Mouse (Mus musculus) gastrocnemius, adult 8-10 months (tissue): ENCODE data around the gene Gemin6. TPM values are rescaled to one million over a fixed set of nuclear protein-coding genes. Genes with fewer than 3 reads are reported as not detected.
"Not testable (repeated sequence)": the region's sequence is repeated elsewhere in the genome, so short reads cannot be mapped to it uniquely, and the experiment has no call there.

ENCODE experiments used
- DNase-seq, 2 experiments: peaks; one replicate each; pipeline ENCODE4 v3.0.0; 2022; ENCODE audit warnings: low spot score in 2 of 2
- total RNA-seq, 4 experiments: library from RNA; stranded (reverse); gene quantifications; 2 replicates each; pipeline ENCODE4 v1.2.4; 2022

Gemin6 gene
- total RNA-seq = 1 to 10 TPM; 6.0 to 8.1 (median 7.2) TPM

GRCm38 (mm10) chr17:80224326-80225116 lies at the start of gene Gemin6:
TSS of gene Gemin6 (plus strand) at chr17:80224441.
- DNase-seq = peak; percentile 66 to 70

DNA sequence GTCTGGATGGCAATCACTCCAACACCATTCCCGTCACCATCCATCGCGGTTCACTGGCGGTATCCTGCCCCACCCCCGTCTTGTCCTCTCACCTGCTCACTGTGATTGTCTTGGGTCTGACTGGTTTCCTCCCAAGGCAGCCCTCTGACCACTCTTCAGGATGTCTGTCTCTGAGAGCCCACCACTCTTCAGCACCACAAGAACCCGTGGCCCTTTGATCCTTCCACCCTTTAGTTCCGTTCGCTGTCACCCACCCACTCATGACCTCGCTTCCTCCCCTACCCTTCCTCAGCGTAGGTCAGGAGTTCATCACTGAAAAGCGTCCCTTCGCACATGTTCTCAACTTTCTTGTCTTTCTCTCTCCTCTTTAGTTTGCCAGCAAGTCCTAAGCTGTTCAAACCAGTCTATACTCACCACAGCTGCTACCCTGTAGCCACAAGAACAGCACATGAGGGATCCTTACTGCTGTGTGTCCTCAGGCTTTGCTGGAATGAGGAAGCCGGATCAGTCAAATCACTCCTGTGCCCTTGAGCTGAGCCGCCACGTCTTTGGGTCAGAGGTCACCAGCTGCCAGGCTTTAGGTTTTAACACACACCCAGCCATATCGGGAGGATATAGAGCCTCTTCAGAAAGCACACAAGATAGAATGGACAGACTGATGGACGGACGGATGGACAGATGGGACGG lies 49.4 kb upstream of the Gemin6 start:
- no peak for DNase-seq

DNA sequence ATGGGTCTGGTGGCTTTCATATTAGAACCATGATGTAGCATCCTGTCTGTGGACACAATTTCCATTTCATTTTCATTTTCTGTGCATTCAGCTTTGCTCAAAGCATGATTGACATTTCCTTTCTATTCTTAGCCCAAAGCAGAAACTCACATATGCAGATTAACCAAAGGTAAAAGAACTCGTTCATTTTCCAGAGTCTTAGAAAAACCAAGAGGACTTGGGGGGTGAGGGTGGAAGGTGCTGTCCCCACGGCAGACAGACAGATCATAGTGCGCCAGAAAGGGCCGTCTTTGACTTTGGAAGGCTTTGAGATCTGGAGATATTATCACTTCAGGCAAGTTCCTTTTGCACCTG lies 48.9 kb upstream of the Gemin6 start:
- DNase-seq = no peak

DNA sequence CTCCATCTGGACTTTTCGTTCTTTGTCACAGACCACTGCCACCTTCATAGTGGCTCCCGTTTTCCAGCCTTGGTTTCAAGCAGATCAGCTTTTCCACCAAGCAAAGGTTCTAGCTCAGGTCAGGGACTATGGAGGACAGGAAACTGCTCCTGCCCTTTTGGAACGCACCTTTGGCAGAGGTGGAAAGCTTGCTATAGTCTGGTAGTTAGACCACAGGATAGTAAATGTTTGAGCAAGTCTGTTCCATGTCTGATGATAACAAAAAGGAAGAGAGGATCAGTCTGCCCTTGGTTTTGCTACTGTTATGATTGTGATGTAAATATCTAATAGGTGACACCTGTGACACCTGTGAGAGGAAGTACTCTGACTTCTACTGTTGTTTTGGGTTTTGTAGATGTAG lies 48.3 kb upstream of the Gemin6 start:
- DNase-seq = no peak

DNA sequence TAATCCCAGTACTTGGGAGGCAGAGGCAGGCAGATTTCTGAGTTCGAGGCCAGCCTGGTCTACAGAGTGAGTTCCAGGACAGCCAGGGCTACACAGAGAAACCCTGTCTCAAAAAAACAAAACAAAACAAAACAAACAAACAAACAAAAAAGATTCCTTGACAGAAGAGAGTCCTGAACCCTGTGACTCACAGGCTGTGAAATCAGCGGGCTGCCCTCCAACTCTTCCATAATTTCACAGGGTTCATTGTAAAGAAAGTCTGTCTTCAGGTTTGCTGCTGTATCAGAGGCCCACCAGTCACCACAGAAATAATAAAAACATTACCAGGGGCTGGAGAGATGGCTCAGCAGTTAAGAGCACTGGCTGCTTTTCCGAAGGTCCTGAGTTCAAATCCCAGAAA lies 45.4 kb upstream of the Gemin6 start:
- not testable (repeated sequence) for DNase-seq

GRCm38 (mm10) chr17:80179959-80180358 lies 44.3 kb upstream of the Gemin6 start:
- peak; percentile 31 to 54 for DNase-seq

GRCm38 (mm10) chr17:80180468-80180867 lies 43.8 kb upstream of the Gemin6 start:
- no peak for DNase-seq

- no peak for DNase-seq
These were observed 40.6 kb upstream of the Gemin6 start for GRCm38 (mm10) chr17:80183615-80184014.

GRCm38 (mm10) chr17:80193075-80193474 lies 31.2 kb upstream of the Gemin6 start:
- no peak for DNase-seq

DNA sequence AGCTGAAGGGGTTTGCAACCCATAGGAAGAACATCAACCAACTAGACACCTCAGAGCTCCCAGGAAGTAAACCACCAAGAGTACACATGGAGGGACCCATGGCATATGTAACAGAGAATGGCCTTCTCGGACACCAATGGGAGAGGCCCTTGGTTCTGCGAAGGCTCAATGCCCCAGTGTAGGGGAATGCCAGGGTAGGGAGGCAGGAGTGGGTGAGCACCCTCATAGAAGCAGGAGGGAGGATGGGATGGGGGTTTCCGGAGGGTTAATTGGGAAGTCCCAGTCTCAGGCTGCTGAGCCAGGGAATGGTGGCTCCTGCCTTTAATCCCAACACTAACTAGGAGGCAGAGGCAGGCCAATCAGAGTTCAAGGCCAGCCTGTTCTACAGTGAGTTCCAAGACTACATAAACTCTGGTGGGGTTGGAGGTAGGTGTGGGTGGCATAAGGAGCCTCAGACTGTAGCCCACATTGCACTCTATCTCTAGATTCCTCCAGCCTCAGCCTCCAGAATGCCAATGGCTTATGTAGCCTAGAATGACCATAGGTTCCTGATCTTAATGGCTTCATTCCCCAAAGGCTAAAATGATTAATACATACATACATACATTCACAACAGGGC lies 25.0 kb upstream of the Gemin6 start:
- DNase-seq = no peak

- no peak for DNase-seq
These were observed 18.6 kb upstream of the Gemin6 start for GRCm38 (mm10) chr17:80205657-80206056.

GRCm38 (mm10) chr17:80206301-80206670 lies 18.0 kb upstream of the Gemin6 start:
- peak in 1 of 2 experiments; percentile 3 for DNase-seq

DNA sequence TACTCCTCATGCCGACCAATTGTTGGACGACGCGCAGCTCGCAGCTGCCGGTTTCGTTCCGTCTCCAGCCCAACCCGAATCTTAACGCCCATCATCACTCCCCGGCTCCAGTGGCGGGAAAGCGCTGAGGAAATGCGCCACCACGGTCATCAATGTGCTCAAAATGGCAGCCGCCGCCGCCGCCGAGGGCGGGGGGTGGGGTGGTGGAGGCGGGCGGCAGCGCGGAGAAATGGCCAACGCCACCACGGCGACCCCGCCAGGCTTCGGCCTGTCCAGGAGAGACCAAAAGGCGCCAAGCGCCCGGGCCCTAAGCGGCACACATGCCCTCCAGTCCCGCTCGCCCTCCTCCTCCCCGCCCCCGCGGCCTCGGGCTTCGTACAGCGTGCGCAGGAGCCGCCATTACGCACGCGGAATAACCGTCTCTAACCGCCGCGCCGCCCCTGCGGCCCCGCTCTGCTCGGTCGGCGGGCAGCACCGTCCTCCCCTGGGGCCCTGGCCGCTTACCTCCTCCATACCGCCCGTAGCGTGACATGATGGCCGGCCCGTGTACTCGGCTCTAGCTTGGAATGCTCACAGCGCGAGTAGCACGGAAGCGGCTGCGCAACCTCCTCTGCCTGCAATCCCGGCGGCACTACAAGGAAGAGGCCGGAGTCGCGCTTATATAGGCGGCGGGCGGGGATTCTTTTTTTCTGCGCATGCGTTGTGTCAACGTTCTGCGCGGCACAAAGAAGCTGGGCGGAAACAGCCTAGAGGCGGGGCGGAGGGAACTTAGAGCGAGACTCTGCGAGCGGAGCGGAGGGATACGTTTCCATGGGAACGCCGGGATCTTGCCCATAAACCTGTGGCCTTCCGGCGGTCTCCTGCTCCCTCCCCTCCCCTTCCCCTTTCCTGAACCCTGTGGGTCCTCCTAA lies 17.3 kb upstream of the Gemin6 start, which contains the start of the genes Srsf7 and Ttc39d:
Gene Srsf7 (minus strand): TSS at position 637 of the 911 bp plus-strand sequence.
Gene Ttc39d (plus strand): TSS at position 790 of the 911 bp plus-strand sequence.
- peak; percentile 95 for DNase-seq

DNA sequence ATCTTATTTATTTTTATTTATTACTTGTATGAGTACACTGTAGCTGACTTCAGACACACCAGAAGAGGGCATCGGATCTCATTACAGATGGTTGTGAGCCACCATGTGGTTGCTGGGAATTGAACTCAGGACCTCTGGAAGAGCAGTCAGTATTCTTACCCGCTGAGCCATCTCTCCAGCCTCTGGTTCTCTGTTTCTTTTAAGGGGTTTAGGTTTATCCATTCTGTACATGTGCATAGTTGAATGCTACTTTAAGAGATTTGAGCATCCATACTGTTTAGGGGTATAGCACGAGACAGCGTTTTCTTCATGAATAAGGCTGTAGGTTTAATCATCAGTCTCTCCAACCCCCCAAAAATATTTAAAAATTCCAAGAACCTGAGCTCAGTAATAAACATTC lies 10.2 kb upstream of the Gemin6 start:
- DNase-seq = not testable (repeated sequence)

GRCm38 (mm10) chr17:80220131-80220530 lies 4.1 kb upstream of the Gemin6 start:
- no peak for DNase-seq

DNA sequence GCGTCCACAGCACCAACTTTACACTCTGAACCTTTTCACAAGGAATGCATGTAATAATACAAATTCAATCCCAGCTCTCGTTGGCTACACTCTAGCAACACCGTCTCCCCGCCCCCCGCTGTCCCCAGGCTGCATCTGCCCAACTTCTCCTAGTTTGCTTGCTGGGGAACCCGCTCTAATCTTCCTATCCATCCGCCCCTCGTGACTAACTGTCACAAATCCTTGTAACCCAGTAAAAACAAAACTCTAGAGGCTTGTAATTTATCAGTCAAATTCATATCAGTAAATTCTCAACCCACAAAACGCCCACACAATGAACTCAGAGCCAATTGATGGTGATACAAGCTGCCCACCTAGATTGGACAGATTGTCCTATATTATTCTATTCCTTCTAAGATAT lies 3.0 kb upstream of the Gemin6 start:
- no peak for DNase-seq

GRCm38 (mm10) chr17:80221890-80222628 lies 2.2 kb upstream of the Gemin6 start:
- DNase-seq = no peak

GRCm38 (mm10) chr17:80223829-80224228 lies 412 bp upstream of the Gemin6 start:
- DNase-seq = no peak

DNA sequence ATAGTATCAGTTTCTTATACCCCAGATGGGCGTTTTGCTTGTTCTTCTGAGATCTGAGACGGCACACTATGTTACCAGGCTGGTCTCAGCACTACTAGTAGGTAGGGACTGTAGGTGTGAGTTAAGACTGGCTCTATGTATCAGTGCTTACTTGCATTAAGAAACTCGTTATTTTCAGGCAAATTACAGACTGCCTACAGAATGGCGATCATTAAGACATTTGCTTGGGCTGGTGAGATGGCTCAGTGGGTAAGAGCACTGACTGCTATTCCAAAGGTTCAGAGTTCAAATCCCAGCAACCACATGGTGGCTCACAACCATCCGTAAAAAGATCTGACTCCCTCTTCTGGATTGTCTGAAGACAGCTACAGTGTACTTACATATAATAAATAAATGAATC lies 901 bp downstream of the Gemin6 start:
- DNase-seq = not testable (repeated sequence)

DNA sequence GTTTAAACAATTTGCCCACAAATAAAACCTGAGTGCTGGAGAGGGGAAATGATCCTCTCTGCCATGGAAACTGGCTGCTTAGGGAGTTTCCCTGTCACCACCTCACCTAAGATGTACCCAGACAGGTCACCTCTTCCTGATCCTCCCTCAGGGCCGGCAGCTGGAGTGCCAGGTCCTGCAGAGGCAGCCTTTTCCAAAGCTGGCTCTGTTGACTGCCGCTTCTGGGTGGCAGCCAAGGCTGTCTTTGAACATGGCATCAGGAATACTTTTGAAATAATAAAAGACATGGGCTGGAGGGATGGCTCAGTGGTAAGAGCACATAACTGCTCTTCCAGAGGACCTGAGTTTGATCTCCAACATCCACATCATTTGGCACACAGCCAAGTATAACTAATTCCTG lies 5.2 kb downstream of the Gemin6 start:
- DNase-seq = no peak

- no peak for DNase-seq
These were observed 9.6 kb downstream of the Gemin6 start for GRCm38 (mm10) chr17:80233844-80234243.
